Mouse (Mus musculus): Measurements from ENCODE around the gene Cask. TPM values are rescaled to one million over a fixed set of nuclear protein-coding genes. Genes with fewer than 3 reads are reported as not detected.
A peak's percentile ranks its signal among the peaks of the same experiment; 100 is the strongest.
"Not testable (repeated sequence)": the region's sequence is repeated elsewhere in the genome, so short reads cannot be mapped to it uniquely, and the experiment has no call there.

The Cask gene
- polyA plus RNA-seq, 1 experiment from 2014 or later = 20.0 TPM

- peak overlapping the region; percentile 46 for H3K4me2 ChIP-seq
- WGBS = 23% methylated on average over 78 of the region's 100 CpGs
- H3K9ac ChIP-seq (ENCODE audit: low read length) = peak overlapping the region; percentile 75
- H3K36me3 ChIP-seq (ENCODE audit: control insufficient read depth, insufficient read depth, low read length) = no peaks in the 10 kb centered on the region
- H3K4me1 ChIP-seq (ENCODE audit: control insufficient read depth, insufficient read depth, low read length) = no peaks in the 10 kb centered on the region
- H3K9me3 ChIP-seq (ENCODE audit: control insufficient read depth, low read length) = no peaks in the 10 kb centered on the region
- H3K4me3 ChIP-seq (ENCODE audit: low read depth, low read length) = peak overlapping the region; percentile 55
- peak; percentile 84 for DNase-seq (ENCODE audit: low spot score, missing footprints)
- ATAC-seq (ENCODE audit: low FRiP score) = peak; percentile 87
- peak overlapping the region; percentile 81 for H3K27ac ChIP-seq (ENCODE audit: low read depth, low read length)
- H3K27me3 ChIP-seq (ENCODE audit: control insufficient read depth, insufficient read depth, low read length) = no peaks in the 10 kb centered on the region
Observed at GRCm38 (mm10) chrX:13845858-13846652, 5.1 kb downstream of the Cask start.

GRCm38 (mm10) chrX:13845141-13845857 lies 5.9 kb downstream of the Cask start:
- peak overlapping the region; percentile 75 for H3K9ac ChIP-seq (ENCODE audit: low read length)
- no peaks in the 10 kb centered on the region for H3K9me3 ChIP-seq (ENCODE audit: control insufficient read depth, low read length)
- ATAC-seq (ENCODE audit: low FRiP score) (0 out of 2 replicates have a peak, but pooled peaks have one; percentile 2), DNase-seq (ENCODE audit: low spot score, missing footprints) (peak; percentile 92)
- peak overlapping the region; percentile 46 for H3K4me2 ChIP-seq
- no peaks in the 10 kb centered on the region for H3K4me1 ChIP-seq (ENCODE audit: control insufficient read depth, insufficient read depth, low read length)
- no peaks in the 10 kb centered on the region for H3K36me3 ChIP-seq (ENCODE audit: control insufficient read depth, insufficient read depth, low read length)
- H3K27me3 ChIP-seq (ENCODE audit: control insufficient read depth, insufficient read depth, low read length) = no peaks in the 10 kb centered on the region
- H3K4me3 ChIP-seq (ENCODE audit: low read depth, low read length) = peak overlapping the region; percentile 55
- peak overlapping the region; percentile 81 for H3K27ac ChIP-seq (ENCODE audit: low read depth, low read length)
- 17% methylated on average over 22 of the region's 22 CpGs for WGBS

- no peak overlapping the region for H3K4me3 ChIP-seq (ENCODE audit: low read depth, low read length)
- no peaks in the 10 kb centered on the region for H3K36me3 ChIP-seq (ENCODE audit: control insufficient read depth, insufficient read depth, low read length)
- no peaks in the 10 kb centered on the region for H3K27me3 ChIP-seq (ENCODE audit: control insufficient read depth, insufficient read depth, low read length)
- H3K27ac ChIP-seq (ENCODE audit: low read depth, low read length) = no peak overlapping the region
- WGBS = 92% methylated on average over 1 of the region's 1 CpGs
- no peaks in the 10 kb centered on the region for H3K4me1 ChIP-seq (ENCODE audit: control insufficient read depth, insufficient read depth, low read length)
- no peak overlapping the region for H3K4me2 ChIP-seq
- no peaks in the 10 kb centered on the region for H3K9me3 ChIP-seq (ENCODE audit: control insufficient read depth, low read length)
- ATAC-seq (ENCODE audit: low FRiP score) (no peak), DNase-seq (ENCODE audit: low spot score, missing footprints) (no peak)
- no peak overlapping the region for H3K9ac ChIP-seq (ENCODE audit: low read length)
Observed at GRCm38 (mm10) chrX:13822792-13823191, 28.4 kb downstream of the Cask start.

- no peaks in the 10 kb centered on the region for H3K27me3 ChIP-seq (ENCODE audit: control insufficient read depth, insufficient read depth, low read length)
- H3K36me3 ChIP-seq (ENCODE audit: control insufficient read depth, insufficient read depth, low read length) = no peaks in the 10 kb centered on the region
- H3K9me3 ChIP-seq (ENCODE audit: control insufficient read depth, low read length) = no peaks in the 10 kb centered on the region
- no peaks in the 10 kb centered on the region for H3K4me1 ChIP-seq (ENCODE audit: control insufficient read depth, insufficient read depth, low read length)
- H3K4me2 ChIP-seq = no peak overlapping the region
- H3K4me3 ChIP-seq (ENCODE audit: low read depth, low read length) = no peak overlapping the region
- DNase-seq (ENCODE audit: low spot score, missing footprints) (no peak), ATAC-seq (ENCODE audit: low FRiP score) (no peak)
- 91% methylated on average over 2 of the region's 2 CpGs for WGBS
- no peak overlapping the region for H3K9ac ChIP-seq (ENCODE audit: low read length)
- H3K27ac ChIP-seq (ENCODE audit: low read depth, low read length) = no peak overlapping the region
Observed at GRCm38 (mm10) chrX:13798754-13799153, 52.4 kb downstream of the Cask start.

- Histone ChIP-seq H3K9ac (ENCODE audit: low read length) (no peak overlapping the region), H3K4me1 (ENCODE audit: control insufficient read depth, insufficient read depth, low read length) (no peaks in the 10 kb centered on the region), H3K36me3 (ENCODE audit: control insufficient read depth, insufficient read depth, low read length) (no peaks in the 10 kb centered on the region), H3K27me3 (ENCODE audit: control insufficient read depth, insufficient read depth, low read length) (no peaks in the 10 kb centered on the region), H3K4me2 (no peak overlapping the region), H3K27ac (ENCODE audit: low read depth, low read length) (no peak overlapping the region), H3K9me3 (ENCODE audit: control insufficient read depth, low read length) (no peaks in the 10 kb centered on the region), H3K4me3 (ENCODE audit: low read depth, low read length) (no peak overlapping the region)
- no peak for DNase-seq (ENCODE audit: low spot score, missing footprints)
- no peak for ATAC-seq (ENCODE audit: low FRiP score)
- 89% methylated on average over 1 of the region's 1 CpGs for WGBS
Observed at GRCm38 (mm10) chrX:13765672-13766071, 85.5 kb downstream of the Cask start.

- DNase-seq (ENCODE audit: low spot score, missing footprints) (no peak), ATAC-seq (ENCODE audit: low FRiP score) (no peak)
- Histone ChIP-seq H3K27ac (ENCODE audit: low read depth, low read length) (no peak overlapping the region), H3K9ac (ENCODE audit: low read length) (no peak overlapping the region), H3K27me3 (ENCODE audit: control insufficient read depth, insufficient read depth, low read length) (no peaks in the 10 kb centered on the region), H3K4me3 (ENCODE audit: low read depth, low read length) (no peak overlapping the region), H3K4me1 (ENCODE audit: control insufficient read depth, insufficient read depth, low read length) (no peaks in the 10 kb centered on the region), H3K9me3 (ENCODE audit: control insufficient read depth, low read length) (no peaks in the 10 kb centered on the region), H3K4me2 (no peak overlapping the region), H3K36me3 (ENCODE audit: control insufficient read depth, insufficient read depth, low read length) (no peaks in the 10 kb centered on the region)
- WGBS = 80% methylated on average over 1 of the region's 1 CpGs
Observed at GRCm38 (mm10) chrX:13765024-13765423, 86.1 kb downstream of the Cask start.

- DNase-seq (ENCODE audit: low spot score, missing footprints) (no peak), ATAC-seq (ENCODE audit: low FRiP score) (no peak)
- Histone ChIP-seq H3K27ac (ENCODE audit: low read depth, low read length) (no peak overlapping the region), H3K4me1 (ENCODE audit: control insufficient read depth, insufficient read depth, low read length) (no peaks in the 10 kb centered on the region), H3K36me3 (ENCODE audit: control insufficient read depth, insufficient read depth, low read length) (no peaks in the 10 kb centered on the region), H3K4me2 (no peak overlapping the region), H3K9me3 (ENCODE audit: control insufficient read depth, low read length) (no peaks in the 10 kb centered on the region), H3K4me3 (ENCODE audit: low read depth, low read length) (no peak overlapping the region), H3K9ac (ENCODE audit: low read length) (no peak overlapping the region), H3K27me3 (ENCODE audit: control insufficient read depth, insufficient read depth, low read length) (no peaks in the 10 kb centered on the region)
- WGBS = 19% methylated on average over 3 of the region's 3 CpGs
Observed at GRCm38 (mm10) chrX:13757279-13758005, 93.7 kb downstream of the Cask start.

- Histone ChIP-seq H3K4me2 (no peak overlapping the region), H3K27me3 (ENCODE audit: control insufficient read depth, insufficient read depth, low read length) (no peaks in the 10 kb centered on the region), H3K27ac (ENCODE audit: low read depth, low read length) (no peak overlapping the region), H3K9me3 (ENCODE audit: control insufficient read depth, low read length) (no peaks in the 10 kb centered on the region; the same call in 1 of the 2 replicates), H3K4me1 (ENCODE audit: control insufficient read depth, insufficient read depth, low read length) (no peaks in the 10 kb centered on the region), H3K4me3 (ENCODE audit: low read depth, low read length) (no peak overlapping the region), H3K9ac (ENCODE audit: low read length) (no peak overlapping the region), H3K36me3 (ENCODE audit: control insufficient read depth, insufficient read depth, low read length) (no peaks in the 10 kb centered on the region)
- ATAC-seq (ENCODE audit: low FRiP score) (no peak), DNase-seq (ENCODE audit: low spot score, missing footprints) (no peak)
- 76% methylated on average over 2 of the region's 2 CpGs for WGBS
Observed at GRCm38 (mm10) chrX:13741110-13741509, 110.1 kb downstream of the Cask start.

- not testable (repeated sequence) for H3K9ac ChIP-seq (ENCODE audit: low read length); H3K4me3 ChIP-seq (ENCODE audit: low read depth, low read length); H3K27ac ChIP-seq (ENCODE audit: low read depth, low read length); H3K36me3 ChIP-seq (ENCODE audit: control insufficient read depth, insufficient read depth, low read length); DNase-seq (ENCODE audit: low spot score, missing footprints); H3K27me3 ChIP-seq (ENCODE audit: control insufficient read depth, insufficient read depth, low read length); H3K4me1 ChIP-seq (ENCODE audit: control insufficient read depth, insufficient read depth, low read length); H3K9me3 ChIP-seq (ENCODE audit: control insufficient read depth, low read length); ATAC-seq (ENCODE audit: low FRiP score); H3K4me2 ChIP-seq
Observed at GRCm38 (mm10) chrX:13730785-13731184, 120.4 kb downstream of the Cask start.
